Mouse (Mus musculus) cortical plate, adult 2 months (tissue): ENCODE results near the gene Epha7.

ENCODE experiments used
- CTCF ChIP-seq: fragments of 200-500 bp; IDR thresholded peaks from 2 replicates; pipeline ENCODE4 v1.5.1; 2011; ENCODE audit warnings: mild to moderate bottlenecking, control low read depth, low read length; ENCODE audit not compliant: insufficient read depth; ENCODE audit errors: extremely low read depth
- POLR2A ChIP-seq: fragments of 200-500 bp; IDR thresholded peaks from 2 replicates; pipeline ENCODE4 v1.6.1; 2011; ENCODE audit warnings: mild to moderate bottlenecking, low read length, control low read depth; ENCODE audit not compliant: insufficient read depth; ENCODE audit errors: extremely low read depth

- TF ChIP-seq POLR2A (no peak), CTCF (no peak)
Observed at GRCm38 (mm10) chr4:28890102-28890501, 77.2 kb downstream of the Epha7 start.
